Mouse (Mus musculus): ENCODE results near the gene Gm42906. TPM values are rescaled to one million over a fixed set of nuclear protein-coding genes. Genes with fewer than 3 reads are reported as not detected.

The Gm42906 gene
- total RNA-seq, 2 experiments from 2014 or later: not detected

- ATAC-seq (replicated peaks; ENCODE audit: low FRiP score, poor library complexity, severe bottlenecking): no peak
Measured at GRCm38 (mm10) chr5:151096012-151096411, 332.0 kb downstream of the Gm42906 start.

- ATAC-seq (replicated peaks; ENCODE audit: low FRiP score, poor library complexity, severe bottlenecking): no peak
Measured at GRCm38 (mm10) chr5:151092886-151093665, 334.9 kb downstream of the Gm42906 start.

- no peak for ATAC-seq (replicated peaks; ENCODE audit: low FRiP score, poor library complexity, severe bottlenecking)
Measured at GRCm38 (mm10) chr5:151090996-151091395, 337.0 kb downstream of the Gm42906 start.

- ATAC-seq (replicated peaks; ENCODE audit: low FRiP score, poor library complexity, severe bottlenecking): no peak
Measured at GRCm38 (mm10) chr5:151089201-151089600, 338.8 kb downstream of the Gm42906 start.

- no peak for ATAC-seq (replicated peaks; ENCODE audit: low FRiP score, poor library complexity, severe bottlenecking)
Measured at GRCm38 (mm10) chr5:151086425-151087202, 341.3 kb downstream of the Gm42906 start.

GRCm38 (mm10) chr5:151085749-151086148 lies 342.2 kb downstream of the Gm42906 start:
- no peak for ATAC-seq (replicated peaks; ENCODE audit: low FRiP score, poor library complexity, severe bottlenecking)

GRCm38 (mm10) chr5:151080276-151080675 lies 347.7 kb downstream of the Gm42906 start:
- ATAC-seq (replicated peaks; ENCODE audit: low FRiP score, poor library complexity, severe bottlenecking): no peak

GRCm38 (mm10) chr5:151077953-151078352 lies 350.0 kb downstream of the Gm42906 start:
- no peak for ATAC-seq (replicated peaks; ENCODE audit: low FRiP score, poor library complexity, severe bottlenecking)

GRCm38 (mm10) chr5:151076917-151077316 lies 351.0 kb downstream of the Gm42906 start:
- ATAC-seq (replicated peaks; ENCODE audit: low FRiP score, poor library complexity, severe bottlenecking): no peak

GRCm38 (mm10) chr5:151074282-151074681 lies 353.7 kb downstream of the Gm42906 start:
- ATAC-seq (replicated peaks; ENCODE audit: low FRiP score, poor library complexity, severe bottlenecking): no peak

GRCm38 (mm10) chr5:151071430-151071829 lies 356.5 kb downstream of the Gm42906 start:
- ATAC-seq (replicated peaks; ENCODE audit: low FRiP score, poor library complexity, severe bottlenecking): no peak

- no peak for ATAC-seq (replicated peaks; ENCODE audit: low FRiP score, poor library complexity, severe bottlenecking)
Measured at GRCm38 (mm10) chr5:151070896-151071295, 357.1 kb downstream of the Gm42906 start.

- no peak for ATAC-seq (replicated peaks; ENCODE audit: low FRiP score, poor library complexity, severe bottlenecking)
Measured at GRCm38 (mm10) chr5:151069569-151069968, 358.4 kb downstream of the Gm42906 start.

- ATAC-seq (replicated peaks; ENCODE audit: low FRiP score, poor library complexity, severe bottlenecking): no peak
Measured at GRCm38 (mm10) chr5:151066016-151066415, 361.9 kb downstream of the Gm42906 start.

GRCm38 (mm10) chr5:151065228-151065627 lies 362.7 kb downstream of the Gm42906 start:
- ATAC-seq (replicated peaks; ENCODE audit: low FRiP score, poor library complexity, severe bottlenecking): no peak

- ATAC-seq (replicated peaks; ENCODE audit: low FRiP score, poor library complexity, severe bottlenecking): no peak
Measured at GRCm38 (mm10) chr5:151061942-151062341, 366.0 kb downstream of the Gm42906 start.

GRCm38 (mm10) chr5:151060476-151060875 lies 367.5 kb downstream of the Gm42906 start:
- no peak for ATAC-seq (replicated peaks; ENCODE audit: low FRiP score, poor library complexity, severe bottlenecking)

GRCm38 (mm10) chr5:151059772-151060171 lies 368.2 kb downstream of the Gm42906 start:
- no peak for ATAC-seq (replicated peaks; ENCODE audit: low FRiP score, poor library complexity, severe bottlenecking)

GRCm38 (mm10) chr5:151059352-151059751 lies 368.6 kb downstream of the Gm42906 start:
- ATAC-seq (replicated peaks; ENCODE audit: low FRiP score, poor library complexity, severe bottlenecking): no peak

- no peak for ATAC-seq (replicated peaks; ENCODE audit: low FRiP score, poor library complexity, severe bottlenecking)
Measured at GRCm38 (mm10) chr5:151057716-151058115, 370.2 kb downstream of the Gm42906 start.

GRCm38 (mm10) chr5:151056920-151057294 lies 371.1 kb downstream of the Gm42906 start:
- no peak for ATAC-seq (replicated peaks; ENCODE audit: low FRiP score, poor library complexity, severe bottlenecking)

Data from erythroblast, adult 5-6 weeks (primary cell).